Mouse (Mus musculus) adrenal gland (tissue): ENCODE measurements around the gene Ost4.

Experiments
- intact Hi-C: fragments of 180-260 bp; cut with DNase I; formaldehyde crosslinking; loops from one replicate; pipeline ENCODE4 v1.15.1; 2025

The Ost4 gene

DNA sequence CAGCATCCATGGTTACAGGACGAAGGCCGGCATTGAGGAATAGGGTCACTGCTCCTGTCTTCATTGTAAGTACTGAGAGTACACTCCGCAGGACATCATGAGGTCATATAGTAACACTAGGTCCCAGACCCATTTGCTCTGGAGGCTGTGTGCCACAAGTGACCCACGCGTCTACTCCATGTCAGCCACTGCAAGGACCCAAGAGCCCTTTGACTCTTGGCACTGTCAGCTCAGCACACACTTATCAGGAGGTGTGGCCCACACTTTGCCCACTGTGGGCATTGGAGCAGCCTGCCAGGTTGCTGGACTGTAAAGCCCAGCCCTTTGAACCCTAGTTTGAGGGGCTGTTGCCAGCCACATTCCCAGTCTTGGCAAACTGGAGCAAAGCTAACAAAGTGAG is 17.6 kb upstream of the Ost4 start:
- intact Hi-C loops, result no loop called here

GRCm38 (mm10) chr5:30924614-30925013 is 17.0 kb upstream of the Ost4 start:
- intact Hi-C loops, result no loop called here

- intact Hi-C loops, result no loop called here
Observed at GRCm38 (mm10) chr5:30923119-30923518, 15.5 kb upstream of the Ost4 start.

DNA sequence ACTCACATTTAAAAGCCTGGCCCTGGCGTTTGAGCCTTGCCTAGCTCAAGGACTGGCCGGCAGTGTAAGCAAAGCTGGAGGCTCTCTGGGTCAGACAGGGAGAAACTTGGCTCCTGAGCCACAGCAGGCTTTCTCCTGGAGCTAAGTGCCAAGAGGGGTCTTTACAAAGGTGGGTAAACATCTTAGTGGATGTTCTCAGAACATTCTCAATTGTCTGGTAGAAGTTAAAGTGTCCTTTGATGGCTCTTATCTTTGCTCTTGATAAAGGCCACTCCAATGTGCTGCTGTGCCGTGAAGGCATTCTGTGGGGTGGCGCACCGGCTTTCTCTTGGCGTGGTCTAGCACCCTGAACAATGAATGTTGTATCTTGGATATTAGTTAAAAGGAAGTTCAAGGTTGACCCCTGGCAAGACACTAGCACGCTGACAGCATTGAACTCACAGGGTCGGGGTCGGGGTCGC is 15.0 kb upstream of the Ost4 start:
- intact Hi-C loops, result no loop called here

GRCm38 (mm10) chr5:30921256-30922033 is 13.9 kb upstream of the Ost4 start, which contains the start of gene Khk:
Gene Khk, plus strand, starts transcription at chr5:30921431.
- intact Hi-C loops, result no loop called here

DNA sequence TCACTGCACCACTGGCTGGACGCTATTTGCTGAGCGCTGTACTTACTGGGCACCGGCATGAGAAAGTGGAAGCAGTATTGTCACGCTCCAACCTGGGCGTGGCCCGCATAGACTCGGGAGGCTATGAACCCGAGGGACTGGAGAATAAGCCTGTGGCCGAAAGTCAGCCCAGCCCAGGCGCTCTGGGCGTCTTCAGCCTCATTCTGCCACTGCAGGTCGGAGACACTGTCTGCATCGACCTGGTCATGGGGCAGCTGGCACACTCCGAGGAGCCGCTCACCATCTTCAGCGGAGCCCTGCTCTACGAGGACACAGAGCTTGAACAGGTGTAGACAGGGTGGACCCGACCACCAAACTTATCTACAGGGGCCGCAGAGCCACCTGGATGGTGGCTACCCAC is 13.0 kb upstream of the Ost4 start:
- intact Hi-C loops, result no loop called here

DNA sequence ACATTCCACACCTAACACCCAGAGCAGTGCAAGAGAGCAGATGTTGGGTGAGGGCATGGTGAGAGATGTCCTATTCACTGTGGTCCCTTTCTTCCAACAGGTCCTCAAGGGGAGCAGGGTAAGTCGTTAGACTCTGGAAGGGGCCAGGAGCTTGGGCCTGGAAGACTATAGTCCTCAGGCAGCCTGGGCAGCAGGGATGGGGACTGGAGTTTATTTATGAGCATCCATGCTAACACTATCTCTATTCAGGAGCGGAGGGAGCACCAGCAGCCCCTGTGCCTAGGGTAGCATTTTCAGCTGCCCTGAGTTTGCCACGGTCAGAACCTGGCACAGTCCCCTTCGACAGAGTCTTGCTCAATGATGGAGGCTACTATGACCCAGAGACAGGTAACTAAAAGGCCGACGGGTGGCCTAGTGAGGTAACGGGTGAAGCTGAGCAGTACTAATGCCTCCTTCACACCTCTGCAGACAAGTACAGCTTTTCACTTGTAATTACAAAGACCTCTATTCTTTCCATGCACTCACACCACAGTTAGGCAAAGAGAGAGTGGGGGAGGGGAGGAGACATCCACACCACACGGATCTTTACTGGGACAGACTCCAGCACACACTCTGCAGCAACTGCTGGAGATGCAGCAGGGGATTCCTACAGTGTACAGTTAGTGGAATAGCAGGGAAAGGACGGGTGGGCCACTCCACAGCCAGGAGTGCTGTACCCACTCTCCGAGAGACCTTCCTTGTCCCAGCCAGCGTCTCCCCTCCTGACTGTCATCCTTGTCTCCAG is 12.4 kb upstream of the Ost4 start:
- intact Hi-C loops, result loop anchor here (5.0 kb wide), 1 partner anchor 113 kb away; no protein-coding TSS in a partner anchor

DNA sequence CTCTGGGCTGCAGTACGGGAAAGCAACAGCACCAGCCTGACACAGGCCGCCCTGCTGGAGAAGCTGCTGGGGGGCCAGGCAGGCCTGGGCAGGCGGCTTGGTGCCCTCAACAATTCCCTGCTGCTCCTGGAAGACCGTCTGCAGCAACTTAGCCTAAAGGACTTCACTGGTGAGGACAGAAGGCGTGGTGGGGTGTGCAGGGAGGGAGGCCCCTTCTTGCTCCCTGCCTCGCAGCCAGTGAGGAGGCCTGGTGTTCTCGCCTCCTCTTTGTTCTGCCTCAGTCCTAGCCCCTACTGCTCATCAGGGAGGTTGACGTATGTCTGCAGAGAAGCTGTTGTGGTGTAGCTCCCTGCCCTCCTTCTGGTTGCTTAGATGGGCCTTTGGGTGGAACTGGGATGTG is 11.1 kb upstream of the Ost4 start:
- intact Hi-C loops, result loop anchor here (5.0 kb wide), 1 partner anchor 111 kb away; no protein-coding TSS in a partner anchor

DNA sequence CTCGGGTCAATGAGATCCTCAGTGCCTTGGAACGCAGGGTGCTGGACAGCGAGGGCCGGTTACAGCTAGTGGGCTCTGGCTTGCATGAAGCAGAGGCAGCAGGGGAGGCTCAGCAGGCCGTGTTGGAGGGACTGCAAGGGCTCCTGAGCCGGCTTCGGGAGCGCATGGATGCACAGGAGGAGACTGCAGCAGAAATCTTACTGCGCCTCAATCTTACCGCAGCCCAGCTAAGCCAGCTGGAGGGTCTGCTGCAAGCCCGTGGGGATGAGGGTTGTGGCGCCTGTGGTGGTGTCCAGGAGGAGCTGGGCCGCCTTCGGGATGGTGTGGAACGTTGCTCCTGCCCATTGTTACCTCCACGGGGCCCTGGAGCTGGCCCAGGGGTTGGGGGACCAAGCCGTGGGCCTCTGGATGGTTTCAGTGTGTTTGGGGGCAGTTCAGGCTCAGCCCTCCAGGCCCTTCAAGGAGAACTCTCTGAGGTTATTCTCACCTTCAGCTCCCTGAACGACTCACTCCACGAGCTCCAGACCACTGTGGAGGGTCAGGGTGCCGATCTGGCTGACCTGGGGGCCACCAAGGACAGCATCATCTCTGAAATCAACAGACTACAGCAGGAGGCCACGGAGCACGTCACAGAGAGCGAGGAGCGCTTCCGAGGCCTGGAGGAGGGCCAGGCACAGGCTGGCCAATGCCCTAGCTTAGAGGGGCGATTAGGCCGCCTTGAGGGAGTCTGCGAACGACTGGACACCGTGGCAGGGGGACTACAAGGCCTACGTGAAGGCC is 10.5 kb upstream of the Ost4 start:
- intact Hi-C loops, result loop anchor here (5.0 kb wide), 1 partner anchor 111 kb away; no protein-coding TSS in a partner anchor

DNA sequence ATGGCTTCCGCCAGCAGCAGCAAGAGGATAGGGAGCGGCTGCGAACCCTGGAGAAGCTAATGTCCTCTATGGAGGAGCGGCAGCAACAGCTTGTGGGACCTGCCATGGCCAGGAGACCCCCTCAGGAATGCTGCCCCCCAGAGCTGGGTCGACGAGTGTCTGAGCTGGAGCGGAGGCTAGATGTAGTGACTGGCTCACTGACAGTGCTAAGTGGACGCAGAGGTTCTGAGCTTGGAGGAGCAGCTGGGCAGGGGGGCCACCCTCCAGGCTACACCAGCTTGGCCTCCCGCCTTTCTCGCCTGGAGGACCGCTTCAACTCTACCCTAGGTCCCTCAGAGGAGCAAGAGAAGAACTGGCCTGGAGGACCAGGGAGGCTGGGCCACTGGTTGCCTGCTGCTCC is 9.8 kb upstream of the Ost4 start:
- intact Hi-C loops, result loop anchor here (5.0 kb wide), 1 partner anchor 110 kb away; no protein-coding TSS in a partner anchor

DNA sequence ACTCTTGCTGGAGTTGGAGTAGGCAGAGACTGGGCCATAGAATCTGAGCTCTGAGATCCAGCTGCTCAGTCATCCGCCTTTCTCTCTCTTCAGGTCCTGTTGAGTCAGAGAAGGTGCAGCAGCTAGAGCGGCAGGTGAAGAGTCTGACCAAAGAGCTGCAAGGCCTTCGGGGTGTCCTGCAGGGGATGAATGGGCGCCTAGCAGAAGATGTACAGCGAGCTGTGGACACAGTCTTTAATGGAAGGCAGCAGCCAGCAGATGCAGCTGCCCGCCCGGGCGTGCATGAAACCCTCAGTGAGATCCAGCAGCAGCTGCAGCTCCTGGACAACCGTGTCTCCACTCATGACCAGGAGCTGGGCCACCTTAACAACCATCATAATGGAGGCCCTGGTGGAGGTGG is 9.3 kb upstream of the Ost4 start:
- intact Hi-C loops, result loop anchor here (5.0 kb wide), 1 partner anchor 110 kb away; no protein-coding TSS in a partner anchor

GRCm38 (mm10) chr5:30915974-30916433 is 8.4 kb upstream of the Ost4 start:
- intact Hi-C loops, result loop anchor here (5.0 kb wide), 1 partner anchor 109 kb away; no protein-coding TSS in a partner anchor

GRCm38 (mm10) chr5:30915456-30915855 is 7.9 kb upstream of the Ost4 start:
- intact Hi-C loops, result loop anchor here (5.0 kb wide), 1 partner anchor 108 kb away; no protein-coding TSS in a partner anchor

GRCm38 (mm10) chr5:30914849-30915248 is 7.3 kb upstream of the Ost4 start:
- intact Hi-C loops, result loop anchor here (5.0 kb wide), 1 partner anchor 108 kb away; no protein-coding TSS in a partner anchor

DNA sequence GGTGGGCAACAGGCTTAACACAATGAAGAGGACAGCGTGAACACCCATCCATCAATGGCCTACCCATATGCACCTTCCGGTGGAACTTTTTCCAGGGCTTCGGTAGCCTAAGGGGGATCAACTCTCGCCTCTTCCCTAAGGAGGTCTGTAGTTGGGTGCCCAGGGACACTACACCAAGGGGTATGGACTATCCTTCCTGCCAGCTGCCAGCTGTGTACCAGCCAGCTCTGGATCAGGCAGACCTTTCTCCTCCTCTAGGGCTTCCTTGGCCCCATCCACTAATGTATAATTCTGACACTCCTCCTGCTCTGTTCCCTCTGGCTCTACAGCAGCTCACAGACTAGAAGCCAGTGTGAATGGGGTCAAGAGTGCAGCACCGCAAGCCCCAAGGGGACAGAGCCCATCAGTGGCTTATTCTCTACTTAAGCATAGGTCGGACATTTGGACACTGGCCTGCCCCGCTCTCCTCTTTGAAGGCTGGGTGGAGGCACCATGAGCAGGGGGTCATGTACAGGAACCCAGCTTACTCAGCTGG is 6.6 kb upstream of the Ost4 start:
- intact Hi-C loops, result no loop called here

DNA sequence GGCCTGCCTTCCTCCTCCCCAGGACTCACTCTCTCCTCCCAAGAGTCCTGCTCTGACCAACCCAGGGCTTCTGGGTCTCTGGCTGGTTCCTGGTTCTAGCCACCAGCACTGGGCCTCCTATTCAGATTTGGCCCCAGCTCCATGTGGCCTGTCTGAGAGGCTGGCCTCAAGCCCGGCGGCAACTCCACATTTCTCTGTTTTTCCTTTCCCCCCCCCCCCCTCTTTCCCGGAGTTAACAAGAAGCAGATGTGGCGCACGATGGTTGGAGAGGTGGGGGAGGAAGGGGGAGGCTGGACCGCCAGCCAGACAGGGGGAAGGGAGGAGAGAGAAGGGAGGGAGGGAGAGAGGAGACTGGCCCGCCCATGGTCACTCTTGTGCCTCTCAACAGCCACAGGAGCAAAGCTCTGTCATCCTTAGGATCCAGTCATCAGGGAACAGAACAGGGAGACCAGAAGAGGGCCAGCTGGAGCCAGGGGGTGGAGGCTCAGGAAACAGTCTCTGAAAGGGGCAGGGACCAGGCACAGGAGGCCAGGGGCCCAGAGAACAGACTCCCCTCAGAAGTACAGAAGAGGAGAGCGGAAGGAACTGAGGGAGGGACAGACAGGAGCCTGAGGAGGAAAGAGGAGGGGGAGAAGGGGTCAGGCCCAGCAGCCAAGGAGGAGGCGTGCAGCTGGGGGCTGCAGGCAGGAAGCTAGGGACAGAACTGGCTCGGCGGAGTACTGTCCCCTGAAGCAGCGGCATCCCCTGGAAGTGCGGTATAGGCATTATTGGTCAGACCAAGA is 5.7 kb upstream of the Ost4 start, which contains the start of gene Emilin1:
Gene Emilin1 (plus strand): TSS at position 343 of the 782 bp plus-strand sequence.
- intact Hi-C loops, result no loop called here

- intact Hi-C loops, result no loop called here
Observed at GRCm38 (mm10) chr5:30912156-30912555, 4.6 kb upstream of the Ost4 start.

DNA sequence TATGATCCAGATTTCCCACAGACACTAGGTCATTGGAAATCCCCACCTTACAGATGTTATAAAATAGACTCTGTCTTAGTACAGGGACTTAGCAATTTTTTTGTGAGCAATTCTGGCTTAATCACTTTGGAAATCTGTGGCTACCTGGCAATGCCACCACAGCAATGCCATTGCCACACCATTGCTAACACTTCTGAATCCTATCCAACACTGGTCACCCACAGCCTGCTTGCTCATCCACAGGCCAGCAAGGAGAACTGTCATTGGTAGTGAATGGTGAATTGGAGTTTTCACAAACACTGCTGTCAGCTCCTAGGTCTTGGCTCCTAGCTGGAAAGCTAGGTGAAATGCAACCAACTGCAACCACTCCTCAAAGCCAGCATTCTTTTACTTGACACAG is 2.9 kb upstream of the Ost4 start:
- intact Hi-C loops, result no loop called here

DNA sequence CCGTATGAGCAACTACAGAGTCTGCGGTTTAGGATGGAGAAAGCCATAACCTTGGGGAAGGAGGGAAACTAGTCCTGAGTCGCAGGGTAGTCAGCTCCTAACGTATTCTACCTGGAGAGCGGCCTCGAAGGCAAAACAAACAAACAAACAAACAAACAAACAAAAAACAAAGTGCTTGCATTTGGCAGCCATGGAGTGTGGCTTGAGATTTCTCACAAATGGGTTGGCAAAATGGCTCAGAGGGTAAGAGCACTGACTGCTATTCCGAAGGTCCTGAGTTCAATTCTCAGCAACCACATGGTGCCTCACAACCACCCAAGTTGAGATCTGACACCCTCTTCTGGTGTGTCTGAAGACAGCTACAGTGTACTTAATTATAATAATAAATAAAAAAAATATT is 2.3 kb upstream of the Ost4 start:
- intact Hi-C loops, result no loop called here

DNA sequence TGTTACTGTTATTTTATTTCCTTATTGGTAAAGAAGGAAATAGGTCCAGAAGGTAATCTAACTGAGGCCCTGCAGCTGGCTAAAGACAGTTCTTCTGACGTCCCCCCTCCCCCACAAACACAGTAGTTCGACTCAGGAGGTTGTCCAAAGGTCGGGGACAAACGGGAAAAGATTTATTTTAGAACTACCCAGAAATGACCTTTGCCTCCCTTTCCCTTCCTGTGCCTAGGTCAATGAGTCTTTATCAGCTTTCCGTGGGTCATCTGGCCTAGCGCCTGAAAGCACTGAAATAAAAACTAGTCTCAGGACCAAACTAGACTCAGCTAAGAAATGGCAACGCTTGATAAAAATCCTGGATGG is 1.7 kb upstream of the Ost4 start:
- intact Hi-C loops, result no loop called here
